Mouse (Mus musculus) hindbrain, embryonic 15.5 days (tissue): ENCODE data around the gene Prpsap1. TPM values are rescaled to one million over a fixed set of nuclear protein-coding genes. Genes with fewer than 3 reads are reported as not detected.
A peak's percentile ranks its signal among the peaks of the same experiment; 100 is the strongest.

Source experiments
- ATAC-seq: fragments of 200-750 bp; cut with Nextera tagmentation; 2 replicates; pipeline ENCODE4 v1.8.0; 2017; ENCODE audit warnings: low read depth, moderate number of reproducible peaks, moderate TSS enrichment; ENCODE audit not compliant: low FRiP score
- H3K27ac ChIP-seq: fragments of 300-500 bp; sonication (generic); replicated peaks from 2 replicates; pipeline ENCODE4 v1.5.1; 2015; ENCODE audit warnings: mild to moderate bottlenecking, inconsistent platforms
- H3K27me3 ChIP-seq: fragments of 300-500 bp; sonication (generic); 2 replicates; pipeline ENCODE4 v1.6.1; 2015; ENCODE audit warnings: control low read depth, inconsistent platforms
- H3K36me3 ChIP-seq: fragments of 300-500 bp; sonication (generic); 2 replicates; pipeline ENCODE4 v1.6.1; 2015; ENCODE audit warnings: control low read depth, inconsistent platforms
- H3K4me1 ChIP-seq: fragments of 300-500 bp; sonication (generic); replicated peaks from 2 replicates; pipeline ENCODE4 v1.6.1; 2015; ENCODE audit warnings: control low read depth, inconsistent platforms
- H3K4me2 ChIP-seq: fragments of 300-500 bp; sonication (generic); 2 replicates; pipeline ENCODE4 v1.6.1; 2015; ENCODE audit warnings: moderate library complexity, mild to moderate bottlenecking, inconsistent platforms
- H3K4me3 ChIP-seq: fragments of 300-500 bp; sonication (generic); 2 replicates; pipeline ENCODE4 v1.5.1; 2015; ENCODE audit warnings: mild to moderate bottlenecking, inconsistent platforms
- H3K9ac ChIP-seq: fragments of 300-500 bp; sonication (generic); 2 replicates; pipeline ENCODE4 v1.6.1; 2015; ENCODE audit warnings: inconsistent platforms
- H3K9me3 ChIP-seq: fragments of 300-500 bp; sonication (generic); 2 replicates; pipeline ENCODE4 v1.6.1; 2016; ENCODE audit warnings: control low read depth, inconsistent platforms
- WGBS: fragments of 180-500 bp; shearing (Covaris S2); methylation state at CpG from one replicate; pipeline ENCODE4 v1.1.7; 2015; 5-methylcytosine and 5-hydroxymethylcytosine counted together
- polyA plus RNA-seq: library from polyadenylated mRNA; unstranded; fragments of >200 nt; fragmentation: Nextera tagmentation; extraction: Ambion mirVana; gene quantifications from 2 replicates; pipeline ENCODE4 v1.2.1, GENCODE M21; 2015

Gene Prpsap1
- polyA plus RNA-seq, result 181 and 186 TPM in 2 replicates

DNA sequence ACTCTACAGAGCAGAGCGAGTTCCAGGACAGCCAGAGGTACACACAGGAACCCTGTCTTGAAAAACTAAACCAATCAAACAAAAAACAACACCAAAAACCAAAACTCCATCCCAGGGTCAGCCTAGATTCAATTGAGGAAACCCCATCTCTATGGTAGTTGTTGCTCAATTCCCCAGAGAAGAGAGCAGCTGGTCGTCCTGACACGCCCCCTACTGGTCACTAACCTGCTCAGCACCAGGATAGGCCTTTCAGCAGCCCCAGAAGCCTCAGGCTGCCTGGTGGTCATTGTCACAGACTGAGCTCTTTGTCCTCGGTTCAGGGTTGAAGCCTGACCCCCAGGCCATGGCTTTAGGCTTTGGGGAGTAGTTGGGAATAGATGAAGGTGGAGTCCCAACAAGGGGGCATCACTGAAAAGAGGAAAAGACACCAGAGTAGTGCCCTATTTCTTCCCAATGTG, at the start of gene Prpsap1:
Prpsap1 (minus strand) TSS at position 408 of the 458 bp plus-strand sequence.
- WGBS, result 26% methylated on average over 4 of the region's 4 CpGs
- Histone ChIP-seq H3K4me2 (no peak within 1 kb of the TSS), H3K27me3 (no peaks in the 10 kb centered on the region), H3K9ac (no peak within 1 kb of the TSS), H3K36me3 (no peaks in the 10 kb centered on the region), H3K4me1 (peaks cover 23% of the 10 kb centered on the region), H3K27ac (no peak within 1 kb of the TSS), H3K4me3 (no peak within 1 kb of the TSS), H3K9me3 (no peaks in the 10 kb centered on the region)
- ATAC-seq, result no peak

DNA sequence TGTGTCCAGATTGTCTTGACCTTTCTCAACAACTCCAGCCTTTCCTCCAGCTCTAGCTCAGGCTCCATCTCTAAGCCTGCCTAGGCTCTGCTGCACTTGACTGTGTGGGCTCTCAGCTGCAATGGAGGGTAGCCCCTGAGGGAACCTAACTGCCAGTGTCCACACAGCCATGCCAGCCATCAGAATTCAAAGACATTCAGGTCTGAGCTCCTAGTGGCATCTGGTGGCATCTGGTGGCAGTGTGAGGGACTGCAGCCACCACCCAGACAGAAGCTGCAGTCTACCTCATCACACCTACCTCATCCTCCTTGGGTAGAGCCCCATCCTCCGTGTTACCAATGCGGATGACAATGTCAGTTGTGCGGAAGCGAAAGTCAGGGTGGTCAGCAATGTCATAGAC, 49.1 kb upstream of the Prpsap1 start:
- Histone ChIP-seq H3K36me3 (peaks cover 83% of the 10 kb centered on the region), H3K27me3 (no peaks in the 10 kb centered on the region), H3K27ac (no peak overlapping the region), H3K4me2 (no peak overlapping the region), H3K9ac (no peak overlapping the region), H3K4me3 (no peak overlapping the region), H3K4me1 (peaks cover 3% of the 10 kb centered on the region; the same call in 1 of the 2 replicates), H3K9me3 (no peaks in the 10 kb centered on the region)
- no peak for ATAC-seq
- WGBS, result 89% methylated on average over 4 of the region's 4 CpGs

DNA sequence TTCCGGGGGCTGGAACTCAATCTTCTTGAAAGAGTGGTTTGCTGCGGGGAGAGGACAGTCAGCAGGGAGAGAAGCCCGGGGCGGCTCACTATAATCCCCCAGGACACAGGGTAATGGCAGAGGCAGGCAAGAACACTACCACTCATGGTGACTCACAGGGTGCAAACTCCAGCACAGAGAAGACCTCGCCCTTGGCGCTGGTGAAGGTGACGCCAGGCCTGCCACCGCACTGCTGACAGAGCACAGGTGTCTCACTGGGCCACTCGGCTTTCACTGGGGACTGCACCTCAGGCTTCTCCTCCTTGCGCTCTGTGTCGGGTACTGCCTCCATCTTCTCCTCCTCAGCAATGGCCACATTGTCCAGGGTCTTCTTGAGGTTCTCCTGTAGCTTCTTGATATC, 47.2 kb upstream of the Prpsap1 start:
- Histone ChIP-seq H3K9ac (no peak overlapping the region), H3K4me1 (no peaks in the 10 kb centered on the region), H3K4me2 (no peak overlapping the region), H3K36me3 (peaks cover 84% of the 10 kb centered on the region), H3K4me3 (no peak overlapping the region), H3K27ac (no peak overlapping the region), H3K9me3 (no peaks in the 10 kb centered on the region), H3K27me3 (no peaks in the 10 kb centered on the region)
- ATAC-seq, result no peak
- 95% methylated on average over 11 of the region's 11 CpGs for WGBS

DNA sequence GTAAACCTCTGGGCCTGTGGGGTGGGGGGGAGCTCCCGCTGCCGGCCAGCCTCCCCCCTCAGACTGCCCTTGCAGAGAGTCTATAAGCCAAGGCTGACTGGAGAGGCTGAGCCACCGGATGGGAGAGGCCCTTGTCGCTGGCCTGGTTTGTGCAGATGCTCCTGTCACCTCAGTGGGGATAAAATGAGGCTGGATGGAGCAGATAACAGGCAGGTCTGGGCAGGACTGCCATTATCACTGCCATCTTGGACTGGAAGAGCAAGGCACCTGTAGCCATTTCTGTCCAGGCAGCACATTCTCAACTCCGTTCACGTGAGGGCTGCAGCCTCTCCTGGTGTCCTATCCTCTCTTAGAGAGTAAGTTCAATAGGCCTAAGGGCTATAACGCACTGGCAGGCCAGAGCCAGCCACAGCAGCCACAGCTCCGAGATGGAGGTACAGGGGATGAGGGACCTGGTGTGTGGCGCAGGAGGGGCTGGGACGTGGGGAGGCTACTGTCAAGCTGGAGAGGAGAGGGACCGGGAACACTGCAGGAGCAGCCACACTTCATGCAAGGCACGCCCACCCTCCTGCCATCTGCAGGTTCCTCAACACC, 44.2 kb upstream of the Prpsap1 start:
- WGBS, result 89% methylated on average over 12 of the region's 12 CpGs
- no peaks in the 10 kb centered on the region for H3K9me3 ChIP-seq
- no peak for ATAC-seq
- no peak overlapping the region for H3K9ac ChIP-seq
- no peak overlapping the region for H3K4me2 ChIP-seq
- H3K4me1 ChIP-seq, result peaks cover 10% of the 10 kb centered on the region
- H3K36me3 ChIP-seq, result peaks cover 55% of the 10 kb centered on the region
- no peak overlapping the region for H3K27ac ChIP-seq
- no peak overlapping the region for H3K4me3 ChIP-seq
- peaks cover 16% of the 10 kb centered on the region for H3K27me3 ChIP-seq

DNA sequence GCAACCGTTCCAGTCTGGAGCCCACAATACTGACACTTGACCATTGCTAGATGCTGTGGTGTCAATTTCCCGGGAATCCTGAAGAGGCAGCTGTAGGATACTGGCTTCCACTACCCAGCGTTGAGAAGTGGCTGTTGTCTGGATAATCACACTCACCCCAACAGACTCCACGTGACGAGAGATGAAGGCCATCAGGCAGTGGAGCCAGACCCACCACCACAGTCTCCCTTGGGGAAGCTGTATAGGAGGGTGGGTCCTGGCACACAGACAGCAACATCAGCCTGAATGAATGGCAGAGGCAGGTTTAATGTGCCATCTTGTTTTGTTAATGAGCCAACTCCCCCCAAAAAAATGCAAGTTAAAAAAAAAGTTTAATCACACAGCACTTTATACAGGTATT, 43.4 kb upstream of the Prpsap1 start:
- Histone ChIP-seq H3K9me3 (no peaks in the 10 kb centered on the region), H3K27me3 (peaks cover 19% of the 10 kb centered on the region), H3K9ac (no peak overlapping the region), H3K4me3 (no peak overlapping the region), H3K36me3 (peaks cover 48% of the 10 kb centered on the region), H3K27ac (no peak overlapping the region), H3K4me2 (no peak overlapping the region), H3K4me1 (peaks cover 18% of the 10 kb centered on the region)
- ATAC-seq, result no peak
- 64% methylated on average over 5 of the region's 5 CpGs for WGBS

DNA sequence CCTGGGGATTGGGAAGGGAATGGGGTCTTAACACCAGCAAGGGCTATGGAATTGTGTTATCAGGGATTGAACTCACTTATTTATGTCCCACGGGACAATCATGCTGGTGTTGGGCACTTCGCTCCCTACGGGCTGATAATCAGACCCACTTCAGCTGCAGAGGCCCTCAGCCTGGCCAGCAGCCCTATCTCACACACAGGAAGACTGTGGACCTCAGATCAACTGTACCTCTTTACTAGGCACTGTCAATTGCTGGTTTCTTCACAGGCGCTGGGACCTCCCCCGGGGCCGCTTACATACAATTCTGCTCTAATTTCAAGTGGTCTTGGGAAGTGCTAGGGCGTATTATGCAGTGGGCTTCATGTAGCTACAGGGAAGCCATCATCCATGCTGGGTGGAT, 42.7 kb upstream of the Prpsap1 start:
- Histone ChIP-seq H3K4me1 (peaks cover 25% of the 10 kb centered on the region), H3K4me2 (no peak overlapping the region), H3K27me3 (peaks cover 24% of the 10 kb centered on the region), H3K36me3 (peaks cover 41% of the 10 kb centered on the region), H3K27ac (no peak overlapping the region), H3K9ac (no peak overlapping the region), H3K4me3 (no peak overlapping the region), H3K9me3 (no peaks in the 10 kb centered on the region)
- 91% methylated on average over 7 of the region's 7 CpGs for WGBS
- ATAC-seq, result no peak

DNA sequence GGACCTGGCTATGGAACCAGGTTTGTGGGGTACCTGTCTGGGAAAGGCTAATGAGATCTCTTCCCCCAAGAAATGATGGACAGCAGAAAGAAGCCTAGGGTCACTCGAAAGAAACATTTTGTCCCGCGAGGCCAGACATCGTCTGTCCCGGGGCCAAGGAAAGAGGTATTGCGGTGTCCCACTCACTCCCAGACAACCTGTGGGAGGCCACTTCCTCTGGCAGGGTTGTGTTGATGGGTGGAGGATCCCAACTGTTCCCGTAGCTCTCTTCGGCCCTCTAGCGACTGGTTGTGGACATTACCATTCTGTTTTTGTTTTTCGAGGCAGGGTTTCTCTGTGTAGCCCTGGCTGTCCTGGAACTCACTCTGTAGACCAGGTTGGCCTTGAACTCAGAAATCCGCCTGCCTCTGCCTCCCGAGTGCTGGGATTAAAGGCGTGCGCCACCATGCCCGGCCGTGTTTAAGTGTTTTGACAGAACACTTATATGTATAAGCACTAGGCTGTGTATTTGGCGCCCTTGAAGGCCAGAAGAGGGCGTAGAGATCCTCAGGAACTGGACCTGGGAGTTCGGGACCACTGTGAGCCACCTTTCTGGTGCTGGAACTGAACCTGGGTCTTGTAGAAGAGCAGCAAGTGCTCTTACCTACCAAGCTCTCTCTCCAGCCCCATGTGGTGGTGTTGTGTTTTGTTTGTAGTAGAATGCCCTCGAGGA, 40.3 kb upstream of the Prpsap1 start:
- Histone ChIP-seq H3K9ac (0 out of 2 replicates have a peak overlapping the region, but pooled peaks have one; percentile 32), H3K4me1 (peaks cover 43% of the 10 kb centered on the region), H3K36me3 (peaks cover 20% of the 10 kb centered on the region), H3K27ac (no peak overlapping the region), H3K4me3 (peak overlapping the region; percentile 44), H3K4me2 (peak overlapping the region; percentile 87), H3K27me3 (peaks cover 44% of the 10 kb centered on the region), H3K9me3 (no peaks in the 10 kb centered on the region)
- WGBS, result 21% methylated on average over 20 of the region's 20 CpGs
- no peak for ATAC-seq

DNA sequence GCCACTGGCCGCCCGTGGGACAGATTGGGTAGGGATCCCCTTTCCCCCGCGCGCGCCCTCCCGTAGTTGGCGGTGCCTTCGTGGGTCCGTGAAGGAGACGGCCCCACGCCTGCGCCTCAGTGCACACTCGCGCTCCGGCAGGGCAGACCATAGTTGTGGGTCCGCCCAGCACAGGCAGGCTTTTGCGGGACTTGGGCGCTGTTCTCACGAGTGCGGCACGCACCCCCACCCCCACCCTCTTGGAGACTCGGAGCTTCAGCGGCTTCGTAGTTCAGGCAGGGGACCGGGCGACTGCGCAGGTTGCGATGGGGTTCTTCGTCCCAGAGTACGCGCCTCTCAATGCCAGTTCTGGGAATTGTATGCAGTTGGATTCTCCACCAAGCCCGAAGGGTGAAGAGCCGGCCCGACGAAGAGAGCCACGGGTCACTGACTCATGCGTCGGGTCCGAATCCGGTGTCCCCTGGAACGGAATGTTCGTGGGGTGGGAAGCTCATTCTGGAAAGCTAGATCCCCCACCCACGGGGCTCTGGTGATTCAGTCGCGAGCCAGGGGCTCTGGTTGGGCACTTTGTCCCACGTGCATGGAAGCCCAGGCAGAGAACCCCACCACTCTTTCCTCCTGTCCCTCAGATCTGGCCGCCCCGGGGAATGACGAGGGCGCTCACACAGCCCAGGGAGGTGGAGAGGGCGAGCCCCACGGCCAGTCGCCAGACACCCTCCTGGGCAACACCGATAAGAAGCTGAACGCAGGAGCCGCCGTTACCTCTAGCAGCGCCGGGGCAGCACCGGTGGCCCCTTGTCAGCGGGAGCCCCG, 39.5 kb upstream of the Prpsap1 start:
- WGBS, result under 1% methylated on average over 58 of the region's 63 CpGs
- no peak overlapping the region for H3K27ac ChIP-seq
- H3K4me3 ChIP-seq, result peak overlapping the region; percentile 44
- H3K4me2 ChIP-seq, result peak overlapping the region; percentile 87
- H3K9me3 ChIP-seq, result no peaks in the 10 kb centered on the region
- H3K36me3 ChIP-seq, result peaks cover 12% of the 10 kb centered on the region
- ATAC-seq, result peak; percentile 46; the same call in 1 of the 2 replicates
- peak overlapping the region; percentile 32 for H3K9ac ChIP-seq
- peaks cover 44% of the 10 kb centered on the region for H3K27me3 ChIP-seq
- peaks cover 43% of the 10 kb centered on the region for H3K4me1 ChIP-seq

DNA sequence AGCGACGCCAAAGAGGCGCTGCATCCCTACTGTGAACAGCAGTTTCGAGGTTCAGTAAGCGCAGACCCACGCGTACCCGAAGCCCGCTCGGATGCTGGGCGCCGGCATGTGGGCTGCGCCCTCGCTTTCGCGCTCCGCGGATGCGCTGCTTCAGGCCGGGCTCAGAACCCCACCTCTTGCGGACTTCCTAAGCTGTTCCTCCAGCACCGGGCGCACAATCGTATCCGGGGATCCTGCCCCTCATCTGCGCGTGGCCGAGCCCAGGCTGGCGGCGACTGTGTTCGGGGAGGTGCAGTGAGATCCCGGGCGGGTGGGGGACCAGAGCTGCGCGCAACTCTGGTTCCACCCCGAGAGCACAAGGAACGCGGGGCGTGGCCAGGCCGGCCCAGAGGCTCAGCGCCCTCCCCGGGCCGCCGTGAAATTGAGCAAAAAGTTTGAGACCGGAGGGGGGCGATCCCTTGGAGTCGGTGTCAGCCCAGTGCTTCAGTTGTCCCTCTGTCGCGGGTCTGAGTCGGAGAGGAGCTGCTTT, 38.9 kb upstream of the Prpsap1 start:
- Histone ChIP-seq H3K27ac (0 out of 2 replicates have a peak overlapping the region, but pooled peaks have one; percentile 14), H3K9me3 (no peaks in the 10 kb centered on the region), H3K36me3 (0 out of 2 replicates have a peak, but pooled peaks cover 6% of the 10 kb centered on the region), H3K27me3 (peaks cover 44% of the 10 kb centered on the region), H3K4me1 (peaks cover 43% of the 10 kb centered on the region), H3K9ac (peak overlapping the region; percentile 32), H3K4me3 (peak overlapping the region; percentile 44), H3K4me2 (peak overlapping the region; percentile 87)
- 0 out of 2 replicates have a peak, but pooled peaks have one; percentile 5 for ATAC-seq
- under 1% methylated on average over 50 of the region's 50 CpGs for WGBS

DNA sequence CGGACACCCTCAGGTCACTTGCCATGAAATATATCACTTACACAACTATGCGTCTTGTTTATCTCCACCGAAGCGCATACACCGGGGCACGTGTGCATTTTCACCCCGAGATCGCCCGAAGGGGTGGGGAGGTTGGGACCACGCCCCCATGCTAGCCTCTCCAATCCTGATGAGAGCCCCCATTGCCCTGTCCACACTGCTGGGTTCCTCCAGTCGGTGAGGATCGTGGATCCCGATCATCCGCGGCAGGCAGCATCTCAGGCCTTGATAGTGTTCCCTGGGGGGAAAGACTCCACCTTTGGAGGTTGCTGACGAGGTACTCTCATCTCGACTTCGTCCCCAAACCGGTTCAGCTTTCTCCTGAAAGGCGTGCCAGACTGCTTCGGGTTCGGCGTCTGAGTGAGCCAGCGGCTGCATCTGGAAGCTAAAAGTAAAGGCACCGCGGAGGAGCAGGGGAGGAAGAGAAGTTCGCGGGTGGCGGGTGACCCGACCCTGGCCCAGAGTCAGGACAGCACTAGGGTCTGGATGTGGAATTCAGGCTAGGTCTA, 38.3 kb upstream of the Prpsap1 start:
- Histone ChIP-seq H3K9ac (peak overlapping the region; percentile 32), H3K9me3 (no peaks in the 10 kb centered on the region), H3K4me3 (peak overlapping the region; percentile 44), H3K27me3 (peaks cover 44% of the 10 kb centered on the region), H3K36me3 (0 out of 2 replicates have a peak, but pooled peaks cover 1% of the 10 kb centered on the region), H3K4me1 (peaks cover 43% of the 10 kb centered on the region), H3K4me2 (peak overlapping the region; percentile 87), H3K27ac (0 out of 2 replicates have a peak overlapping the region, but pooled peaks have one; percentile 14)
- ATAC-seq, result no peak
- under 1% methylated on average over 30 of the region's 30 CpGs for WGBS
